Mouse (Mus musculus) thymus, adult 2 months (tissue): ENCODE data around the gene Gcdh.

Source experiments
- CTCF ChIP-seq: fragments of 200-500 bp; IDR thresholded peaks from 2 replicates; pipeline ENCODE4 v1.5.1; 2012; ENCODE audit warnings: mild to moderate bottlenecking, control low read depth, low read length, moderate library complexity, borderline replicate concordance; ENCODE audit not compliant: control insufficient read depth, poor library complexity, insufficient read depth; ENCODE audit errors: extremely low read depth
- POLR2A ChIP-seq: fragments of 200-500 bp; IDR thresholded peaks from 2 replicates; pipeline ENCODE4 v1.6.1; 2012; ENCODE audit warnings: mild to moderate bottlenecking, low read length, control low read depth, moderate library complexity; ENCODE audit not compliant: control insufficient read depth, poor library complexity, insufficient read depth; ENCODE audit errors: extremely low read depth

GRCm38 (mm10) chr8:84913502-84913900 lies 19.8 kb upstream of the Gcdh start:
- TF ChIP-seq CTCF = no peak
- TF ChIP-seq POLR2A = no peak
